Mouse (Mus musculus): ENCODE measurements at regions not wholly inside any gene's neighbourhood (a gene's known extent, or its start where the extent isn't known, plus 50 kb on each side); places are given as distances from the start of the nearest gene placed in this dataset.

DNA sequence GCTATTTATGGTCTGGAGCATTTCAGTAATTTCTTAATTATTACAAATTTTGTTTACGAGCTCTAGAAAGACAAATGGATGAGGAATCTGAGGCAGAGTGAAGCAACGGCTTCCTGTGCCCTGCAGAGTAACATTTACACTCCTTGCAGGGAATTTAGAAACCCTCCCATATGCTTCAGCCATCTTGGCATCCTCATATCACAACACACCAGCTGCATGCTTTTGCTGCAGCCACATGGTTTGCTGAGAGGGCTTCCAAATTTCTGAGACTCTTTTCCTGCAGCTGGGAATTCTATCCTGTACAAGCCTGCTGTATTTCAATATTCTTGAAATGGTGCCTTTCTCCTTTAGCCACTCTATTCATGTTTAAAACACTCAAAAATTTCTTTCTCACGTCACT lies 91.4 kb downstream of the Rgs2 start:
- TF ChIP-seq CTCF (IDR thresholded peaks at IDR 0.05; ENCODE audit: control insufficient read depth, insufficient read depth, low read length) = no peak
- TF ChIP-seq POLR2A (IDR thresholded peaks at IDR 0.05; ENCODE audit: borderline replicate concordance, control insufficient read depth, low read depth, low read length) = no peak

Measured in bone marrow, adult 2 months (tissue).